Mouse (Mus musculus): ENCODE results near the gene Adra2b. TPM values are rescaled to one million over a fixed set of nuclear protein-coding genes. Genes with fewer than 3 reads are reported as not detected.

Adra2b gene
- polyA plus RNA-seq, 1 experiment from 2014 or later = 20.7 TPM

GRCm38 (mm10) chr2:127383881-127384280, 20.9 kb downstream of the Adra2b start:
- no peak for ATAC-seq (replicated peaks; ENCODE audit: low FRiP score)

GRCm38 (mm10) chr2:127387521-127387920, 24.5 kb downstream of the Adra2b start:
- H3K9ac ChIP-seq (ENCODE audit: low read depth, low read length) = no peak overlapping the region
- H3K4me3 ChIP-seq (ENCODE audit: low read depth, low read length) = no peak overlapping the region
- no peaks in the 10 kb centered on the region for H3K27me3 ChIP-seq (replicated peaks; ENCODE audit: control insufficient read depth, insufficient read depth, low read length)
- H3K9me3 ChIP-seq (ENCODE audit: control insufficient read depth, low read length) = no peaks in the 10 kb centered on the region
- no peaks in the 10 kb centered on the region for H3K36me3 ChIP-seq (ENCODE audit: control insufficient read depth, insufficient read depth, low read length)
- H3K4me2 ChIP-seq = no peak overlapping the region
- no peak for DNase-seq (ENCODE audit: low spot score)
- H3K27ac ChIP-seq (ENCODE audit: low read depth, low read length) = no peak overlapping the region
- no peak for ATAC-seq (replicated peaks; ENCODE audit: low FRiP score)
- no peaks in the 10 kb centered on the region for H3K4me1 ChIP-seq (replicated peaks; ENCODE audit: control insufficient read depth, insufficient read depth, low read length)
- WGBS = 49% methylated on average over 2 of the region's 2 CpGs

More at GRCm38 (mm10) chr2:127383881-127384280, 20.9 kb downstream of the Adra2b start:
- no peaks in the 10 kb centered on the region; the same call in 1 of the 2 replicates for H3K27me3 ChIP-seq (replicated peaks; ENCODE audit: control insufficient read depth, insufficient read depth, low read length)
- H3K4me2 ChIP-seq = no peak overlapping the region
- H3K4me3 ChIP-seq (ENCODE audit: low read depth, low read length) = no peak overlapping the region
- H3K27ac ChIP-seq (ENCODE audit: low read depth, low read length) = no peak overlapping the region
- H3K9me3 ChIP-seq (ENCODE audit: control insufficient read depth, low read length) = no peaks in the 10 kb centered on the region
- no peak overlapping the region for H3K9ac ChIP-seq (ENCODE audit: low read depth, low read length)
- no peaks in the 10 kb centered on the region for H3K36me3 ChIP-seq (ENCODE audit: control insufficient read depth, insufficient read depth, low read length)
- no peak for DNase-seq (ENCODE audit: low spot score)
- no peaks in the 10 kb centered on the region for H3K4me1 ChIP-seq (replicated peaks; ENCODE audit: control insufficient read depth, insufficient read depth, low read length)
- 70% methylated on average over 7 of the region's 7 CpGs for WGBS

DNA sequence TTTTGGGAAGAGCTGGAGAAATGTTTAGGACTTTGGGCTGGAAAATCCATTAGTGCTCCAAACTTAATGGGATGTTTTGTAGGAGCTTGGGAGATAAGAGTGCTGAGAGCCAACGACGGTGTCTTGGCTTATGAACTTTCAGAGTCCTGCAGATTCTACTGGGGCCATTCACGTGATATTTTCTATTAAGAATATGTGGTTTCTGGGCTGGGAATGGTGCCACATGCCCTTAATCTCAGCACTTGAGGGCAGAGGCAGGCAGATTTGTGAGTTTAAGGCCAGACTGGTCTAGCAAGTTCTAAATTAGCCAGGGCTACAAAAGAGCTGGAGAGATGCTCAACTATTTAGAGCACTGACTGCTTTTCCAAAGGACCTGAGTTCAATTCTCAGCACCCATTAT, 27.3 kb downstream of the Adra2b start:
- Histone ChIP-seq H3K9ac (ENCODE audit: low read depth, low read length) (no peak overlapping the region), H3K36me3 (ENCODE audit: control insufficient read depth, insufficient read depth, low read length) (no peaks in the 10 kb centered on the region), H3K9me3 (ENCODE audit: control insufficient read depth, low read length) (no peaks in the 10 kb centered on the region), H3K4me3 (ENCODE audit: low read depth, low read length) (no peak overlapping the region), H3K4me1 (replicated peaks; ENCODE audit: control insufficient read depth, insufficient read depth, low read length) (no peaks in the 10 kb centered on the region), H3K4me2 (no peak overlapping the region), H3K27ac (ENCODE audit: low read depth, low read length) (no peak overlapping the region), H3K27me3 (replicated peaks; ENCODE audit: control insufficient read depth, insufficient read depth, low read length) (no peaks in the 10 kb centered on the region)
- no peak for DNase-seq (ENCODE audit: low spot score)
- ATAC-seq (replicated peaks; ENCODE audit: low FRiP score) = no peak
- 81% methylated on average over 3 of the region's 3 CpGs for WGBS

DNA sequence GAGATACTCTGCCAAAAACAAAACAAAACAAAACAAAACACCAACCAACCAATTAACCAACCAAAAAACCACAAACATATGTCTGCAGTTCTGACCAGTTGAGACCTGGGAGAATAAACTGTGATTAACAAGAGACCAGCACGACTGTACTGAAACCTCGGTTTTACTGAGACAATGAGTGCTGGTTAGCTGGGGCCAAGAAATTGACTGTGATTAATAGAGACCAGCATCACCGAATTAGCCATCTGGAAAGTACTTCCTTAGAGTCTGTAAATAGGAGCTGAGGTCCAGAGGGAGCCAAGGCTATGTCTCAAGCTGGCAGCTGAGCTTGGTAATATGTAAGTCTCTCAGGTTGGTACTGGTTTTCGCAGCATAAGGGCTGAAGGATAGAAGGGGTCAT, 27.8 kb downstream of the Adra2b start:
- no peak overlapping the region for H3K27ac ChIP-seq (ENCODE audit: low read depth, low read length)
- no peak for ATAC-seq (replicated peaks; ENCODE audit: low FRiP score)
- 65% methylated on average over 4 of the region's 4 CpGs for WGBS

GRCm38 (mm10) chr2:127391323-127391722, 28.3 kb downstream of the Adra2b start:
- Histone ChIP-seq H3K4me2 (no peak overlapping the region), H3K27ac (ENCODE audit: low read depth, low read length) (no peak overlapping the region), H3K4me1 (replicated peaks; ENCODE audit: control insufficient read depth, insufficient read depth, low read length) (no peaks in the 10 kb centered on the region), H3K36me3 (ENCODE audit: control insufficient read depth, insufficient read depth, low read length) (no peaks in the 10 kb centered on the region), H3K27me3 (replicated peaks; ENCODE audit: control insufficient read depth, insufficient read depth, low read length) (no peaks in the 10 kb centered on the region), H3K4me3 (ENCODE audit: low read depth, low read length) (no peak overlapping the region), H3K9me3 (ENCODE audit: control insufficient read depth, low read length) (no peaks in the 10 kb centered on the region), H3K9ac (ENCODE audit: low read depth, low read length) (no peak overlapping the region)
- WGBS = 44% methylated on average over 3 of the region's 3 CpGs
- no peak for ATAC-seq (replicated peaks; ENCODE audit: low FRiP score)
- no peak for DNase-seq (ENCODE audit: low spot score)

More for the DNA sequence above, 27.8 kb downstream of the Adra2b start:
- Histone ChIP-seq H3K9ac (ENCODE audit: low read depth, low read length) (no peak overlapping the region), H3K36me3 (ENCODE audit: control insufficient read depth, insufficient read depth, low read length) (no peaks in the 10 kb centered on the region), H3K4me3 (ENCODE audit: low read depth, low read length) (no peak overlapping the region), H3K4me1 (replicated peaks; ENCODE audit: control insufficient read depth, insufficient read depth, low read length) (no peaks in the 10 kb centered on the region), H3K9me3 (ENCODE audit: control insufficient read depth, low read length) (no peaks in the 10 kb centered on the region), H3K4me2 (no peak overlapping the region), H3K27me3 (replicated peaks; ENCODE audit: control insufficient read depth, insufficient read depth, low read length) (no peaks in the 10 kb centered on the region)
- DNase-seq (ENCODE audit: low spot score) = no peak

DNA sequence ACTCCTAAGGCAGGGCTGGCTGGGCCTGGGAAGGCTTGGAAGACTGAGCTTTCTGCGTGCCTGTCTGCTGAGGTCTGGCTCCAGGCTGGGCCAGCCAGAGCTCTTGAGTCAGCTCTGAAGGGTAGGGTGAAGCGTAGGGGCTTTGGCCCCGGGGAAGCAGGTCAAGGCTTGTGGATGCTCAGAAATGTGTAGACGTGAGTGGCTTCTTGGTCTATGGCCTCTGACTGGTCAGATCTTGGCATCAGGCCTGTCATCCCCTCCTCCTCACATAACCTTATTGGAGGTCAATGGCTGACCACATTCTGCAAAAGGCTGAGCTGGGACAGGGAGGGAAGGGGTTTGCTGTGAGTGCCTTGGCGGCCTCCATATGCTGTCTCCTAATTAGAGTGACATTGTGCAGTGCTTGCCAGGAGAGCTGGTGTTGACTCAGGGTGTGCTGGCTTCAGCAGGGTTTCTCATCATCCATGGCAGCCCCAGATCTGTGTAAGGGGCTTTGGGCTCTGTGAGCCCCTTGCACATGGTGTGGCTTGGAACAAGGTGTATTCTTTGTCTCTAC, 31.7 kb downstream of the Adra2b start:
- H3K9ac ChIP-seq (ENCODE audit: low read depth, low read length) = no peak overlapping the region
- no peak overlapping the region for H3K4me3 ChIP-seq (ENCODE audit: low read depth, low read length)
- 74% methylated on average over 5 of the region's 5 CpGs for WGBS
- no peaks in the 10 kb centered on the region for H3K4me1 ChIP-seq (replicated peaks; ENCODE audit: control insufficient read depth, insufficient read depth, low read length)
- DNase-seq (ENCODE audit: low spot score) (no peak), ATAC-seq (replicated peaks; ENCODE audit: low FRiP score) (no peak)
- H3K27me3 ChIP-seq (replicated peaks; ENCODE audit: control insufficient read depth, insufficient read depth, low read length) = no peaks in the 10 kb centered on the region
- no peaks in the 10 kb centered on the region for H3K36me3 ChIP-seq (ENCODE audit: control insufficient read depth, insufficient read depth, low read length)
- H3K4me2 ChIP-seq = no peak overlapping the region
- no peak overlapping the region for H3K27ac ChIP-seq (ENCODE audit: low read depth, low read length)
- no peaks in the 10 kb centered on the region for H3K9me3 ChIP-seq (ENCODE audit: control insufficient read depth, low read length)

DNA sequence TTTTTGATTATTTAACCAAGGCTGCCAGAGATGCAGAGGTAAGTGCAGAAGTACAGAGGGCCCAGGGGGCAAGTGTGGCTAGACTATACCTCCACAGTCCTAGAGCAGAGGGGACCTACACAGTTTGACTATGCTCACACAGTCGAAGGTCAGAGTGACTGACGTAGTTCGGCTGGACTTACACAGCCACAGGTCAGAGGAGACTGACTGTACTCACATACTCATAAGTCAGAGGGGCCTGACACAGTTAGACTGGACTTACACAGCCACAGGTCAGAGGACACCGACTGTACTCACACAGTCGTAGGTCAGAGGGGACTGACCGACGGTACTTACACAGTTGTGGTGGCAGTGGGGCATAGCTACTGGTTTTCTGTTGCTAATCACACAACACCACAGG, 35.7 kb downstream of the Adra2b start:
- DNase-seq (ENCODE audit: low spot score) = no peak
- Histone ChIP-seq H3K4me3 (ENCODE audit: low read depth, low read length) (no peak overlapping the region), H3K36me3 (ENCODE audit: control insufficient read depth, insufficient read depth, low read length) (no peaks in the 10 kb centered on the region), H3K27ac (ENCODE audit: low read depth, low read length) (no peak overlapping the region), H3K27me3 (replicated peaks; ENCODE audit: control insufficient read depth, insufficient read depth, low read length) (peaks cover 4% of the 10 kb centered on the region), H3K9ac (ENCODE audit: low read depth, low read length) (no peak overlapping the region), H3K4me2 (no peak overlapping the region), H3K4me1 (replicated peaks; ENCODE audit: control insufficient read depth, insufficient read depth, low read length) (no peaks in the 10 kb centered on the region), H3K9me3 (ENCODE audit: control insufficient read depth, low read length) (no peaks in the 10 kb centered on the region)
- WGBS = 76% methylated on average over 7 of the region's 7 CpGs
- peak; percentile 60 for ATAC-seq (replicated peaks; ENCODE audit: low FRiP score)

DNA sequence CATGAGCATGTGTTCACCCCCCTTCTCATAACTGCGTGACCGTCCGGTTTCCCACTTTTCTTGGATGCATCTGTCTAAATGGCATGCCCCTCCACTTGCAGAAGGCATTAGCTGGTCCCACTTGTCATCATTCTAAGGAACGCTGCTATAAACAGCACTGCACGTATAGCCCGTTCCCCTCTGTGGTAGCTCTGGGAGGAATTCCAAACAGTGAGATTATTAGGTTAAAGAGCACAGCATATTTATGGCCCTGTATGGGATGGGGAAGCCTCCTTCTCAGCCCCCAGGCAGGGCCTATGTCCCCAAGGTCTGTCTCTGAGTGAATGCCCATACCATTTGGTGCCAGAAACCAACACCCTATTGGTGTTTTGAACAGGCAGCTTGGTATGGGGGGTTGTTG, 48.1 kb downstream of the Adra2b start:
- H3K27me3 ChIP-seq (replicated peaks; ENCODE audit: control insufficient read depth, insufficient read depth, low read length) = no peaks in the 10 kb centered on the region
- H3K9ac ChIP-seq (ENCODE audit: low read depth, low read length) = no peak overlapping the region
- 79% methylated on average over 6 of the region's 6 CpGs for WGBS

GRCm38 (mm10) chr2:127415806-127416205, 52.8 kb downstream of the Adra2b start:
- 61% methylated on average over 10 of the region's 10 CpGs for WGBS
- H3K9ac ChIP-seq (ENCODE audit: low read depth, low read length) = no peak overlapping the region
- H3K4me3 ChIP-seq (ENCODE audit: low read depth, low read length) = no peak overlapping the region
- no peaks in the 10 kb centered on the region for H3K36me3 ChIP-seq (ENCODE audit: control insufficient read depth, insufficient read depth, low read length)
- no peaks in the 10 kb centered on the region for H3K9me3 ChIP-seq (ENCODE audit: control insufficient read depth, low read length)
- H3K4me1 ChIP-seq (replicated peaks; ENCODE audit: control insufficient read depth, insufficient read depth, low read length) = no peaks in the 10 kb centered on the region
- no peaks in the 10 kb centered on the region for H3K27me3 ChIP-seq (replicated peaks; ENCODE audit: control insufficient read depth, insufficient read depth, low read length)
- ATAC-seq (replicated peaks; ENCODE audit: low FRiP score) (no peak), DNase-seq (ENCODE audit: low spot score) (no peak)
- H3K4me2 ChIP-seq = no peak overlapping the region
- no peak overlapping the region for H3K27ac ChIP-seq (ENCODE audit: low read depth, low read length)

More for the DNA sequence above, 48.1 kb downstream of the Adra2b start:
- ATAC-seq (replicated peaks; ENCODE audit: low FRiP score) (no peak), DNase-seq (ENCODE audit: low spot score) (no peak)
- Histone ChIP-seq H3K4me3 (ENCODE audit: low read depth, low read length) (no peak overlapping the region), H3K4me1 (replicated peaks; ENCODE audit: control insufficient read depth, insufficient read depth, low read length) (no peaks in the 10 kb centered on the region), H3K36me3 (ENCODE audit: control insufficient read depth, insufficient read depth, low read length) (no peaks in the 10 kb centered on the region), H3K4me2 (no peak overlapping the region), H3K27ac (ENCODE audit: low read depth, low read length) (no peak overlapping the region), H3K9me3 (ENCODE audit: control insufficient read depth, low read length) (no peaks in the 10 kb centered on the region)
